Comparison of ENCODE assay signal across 14 mouse cellular contexts in the genomic region with DNA sequence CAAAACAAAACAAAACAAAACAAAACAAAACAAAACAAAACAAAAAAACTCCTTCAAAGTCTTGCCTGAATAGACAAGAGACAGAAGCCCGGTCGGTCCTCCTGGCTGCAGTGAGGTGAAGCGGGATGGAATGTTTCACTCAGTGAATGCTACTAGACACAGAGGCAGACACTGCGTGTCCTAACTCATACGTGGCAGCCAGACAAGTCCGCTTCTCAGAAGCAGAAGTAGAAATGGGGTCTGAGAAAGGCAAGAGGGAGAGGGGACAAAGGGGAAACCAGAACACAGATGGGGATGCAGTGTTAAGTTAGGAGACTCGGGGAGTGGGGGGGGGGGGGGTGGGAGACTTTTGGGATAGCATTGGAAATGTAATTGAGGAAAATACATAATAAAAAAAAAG.
"Had no signal": no experiment of that assay in that cellular context is flagged by ENCODE, and none has a peak within 500 bp of the region (broad histone marks: within the 10 kb centered on the region; RNA-seq: fewer than 3 reads in every experiment).

No protein-coding gene starts in this region.

- H3K9ac ChIP-seq: limb, embryonic 15.5 days; liver, embryonic 13.5 days; midbrain, embryonic 12.5 days; neural tube, embryonic 15.5 days had no signal

- H3K4me3 ChIP-seq: left cerebral cortex, adult 2 months; limb, embryonic 15.5 days; liver, embryonic 13.5 days; midbrain, embryonic 12.5 days; neural tube, embryonic 15.5 days had no signal

- ATAC-seq: midbrain, embryonic 16.5 days had no signal

- H3K36me3 ChIP-seq: limb, embryonic 15.5 days; liver, embryonic 13.5 days; midbrain, embryonic 12.5 days; neural tube, embryonic 15.5 days had no signal

- H3K27me3 ChIP-seq: limb, embryonic 15.5 days; liver, embryonic 13.5 days; midbrain, embryonic 12.5 days; neural tube, embryonic 15.5 days had no signal

- DNase-seq: kidney, adult 11 months; kidney, adult 9 months; kidney, postnatal 4 days; liver, embryonic 13.5 days; lung, adult 18-20 months; right cerebral cortex, postnatal 4 days; spleen, adult 18-20 months; thymus, adult 18-20 months had no signal

- H3K4me2 ChIP-seq: limb, embryonic 15.5 days; liver, embryonic 13.5 days; midbrain, embryonic 12.5 days; neural tube, embryonic 15.5 days had no signal

- H3K27ac ChIP-seq: kidney, postnatal 0 days; limb, embryonic 15.5 days; liver, embryonic 13.5 days; midbrain, embryonic 12.5 days; neural tube, embryonic 15.5 days had no signal

- H3K9me3 ChIP-seq: limb, embryonic 15.5 days; liver, embryonic 13.5 days; midbrain, embryonic 12.5 days; neural tube, embryonic 15.5 days had no signal
